Mouse (Mus musculus): ENCODE measurements around the gene Rxfp1.
A peak's percentile ranks its signal among the peaks of the same experiment; 100 is the strongest.
"Not testable (repeated sequence)": the region's sequence is repeated elsewhere in the genome, so short reads cannot be mapped to it uniquely, and the experiment has no call there.

The Rxfp1 gene

GRCm38 (mm10) chr3:79737780-79738179, at the start of gene Rxfp1:
Gene Rxfp1, minus strand, starts transcription at chr3:79737880.
- DNase-seq (ENCODE audit: low read depth, low spot score) = no peak

GRCm38 (mm10) chr3:79784362-79784736, 46.7 kb upstream of the Rxfp1 start:
- no peak for DNase-seq (ENCODE audit: low read depth, low spot score)

GRCm38 (mm10) chr3:79783630-79784361, 46.1 kb upstream of the Rxfp1 start:
- DNase-seq (ENCODE audit: low read depth, low spot score) = no peak

- DNase-seq (ENCODE audit: low read depth, low spot score) = no peak
Observed at GRCm38 (mm10) chr3:79772701-79773100, 35.0 kb upstream of the Rxfp1 start.

- no peak for DNase-seq (ENCODE audit: low read depth, low spot score)
Observed at GRCm38 (mm10) chr3:79753736-79754135, 16.1 kb upstream of the Rxfp1 start.

- DNase-seq (ENCODE audit: low read depth, low spot score) = peak; percentile 5
Observed at GRCm38 (mm10) chr3:79746585-79746984, 8.9 kb upstream of the Rxfp1 start.

GRCm38 (mm10) chr3:79745101-79745500, 7.4 kb upstream of the Rxfp1 start:
- DNase-seq (ENCODE audit: low read depth, low spot score) = no peak

GRCm38 (mm10) chr3:79744415-79744814, 6.7 kb upstream of the Rxfp1 start:
- DNase-seq (ENCODE audit: low read depth, low spot score) = no peak

- no peak for DNase-seq (ENCODE audit: low read depth, low spot score)
Observed at GRCm38 (mm10) chr3:79740351-79740750, 2.7 kb upstream of the Rxfp1 start.

- DNase-seq (ENCODE audit: low read depth, low spot score) = no peak
Observed at GRCm38 (mm10) chr3:79738451-79738850, 771 bp upstream of the Rxfp1 start.

GRCm38 (mm10) chr3:79726506-79727075, 11.1 kb downstream of the Rxfp1 start:
- DNase-seq (ENCODE audit: low read depth, low spot score) = no peak

GRCm38 (mm10) chr3:79720756-79721484, 16.8 kb downstream of the Rxfp1 start:
- DNase-seq (ENCODE audit: low read depth, low spot score) = no peak

- no peak for DNase-seq (ENCODE audit: low read depth, low spot score)
Observed at GRCm38 (mm10) chr3:79706436-79706835, 31.2 kb downstream of the Rxfp1 start.

GRCm38 (mm10) chr3:79703135-79703534, 34.5 kb downstream of the Rxfp1 start:
- no peak for DNase-seq (ENCODE audit: low read depth, low spot score)

GRCm38 (mm10) chr3:79691957-79692356, 45.7 kb downstream of the Rxfp1 start:
- DNase-seq (ENCODE audit: low read depth, low spot score) = no peak

- DNase-seq (ENCODE audit: low read depth, low spot score) = no peak
Observed at GRCm38 (mm10) chr3:79690111-79690651, 47.5 kb downstream of the Rxfp1 start.

- not testable (repeated sequence) for DNase-seq (ENCODE audit: low read depth, low spot score)
Observed at GRCm38 (mm10) chr3:79688101-79688500, 49.6 kb downstream of the Rxfp1 start.

- no peak for DNase-seq (ENCODE audit: low read depth, low spot score)
Observed at GRCm38 (mm10) chr3:79683529-79683928, 54.2 kb downstream of the Rxfp1 start.

GRCm38 (mm10) chr3:79682351-79683132, 55.1 kb downstream of the Rxfp1 start:
- no peak for DNase-seq (ENCODE audit: low read depth, low spot score)

- no peak for DNase-seq (ENCODE audit: low read depth, low spot score)
Observed at GRCm38 (mm10) chr3:79676411-79676810, 61.3 kb downstream of the Rxfp1 start.

- DNase-seq (ENCODE audit: low read depth, low spot score) = no peak
Observed at GRCm38 (mm10) chr3:79674641-79675040, 63.0 kb downstream of the Rxfp1 start.

GRCm38 (mm10) chr3:79673082-79673481, 64.6 kb downstream of the Rxfp1 start:
- peak; percentile 43 for DNase-seq (ENCODE audit: low read depth, low spot score)

All from CD4-positive helper T cell, adult 2 months (primary cell).